Mouse (Mus musculus) embryonic facial prominence, embryonic 15.5 days (tissue): ENCODE measurements at regions not wholly inside any gene's neighbourhood (a gene's known extent, or its start where the extent isn't known, plus 50 kb on each side); places are given as distances from the start of the nearest gene placed in this dataset.

Experiments
- ATAC-seq: fragments of 200-750 bp; cut with Nextera tagmentation; 2 replicates; pipeline ENCODE4 v1.8.0; 2017; ENCODE audit warnings: low read depth, moderate TSS enrichment; ENCODE audit not compliant: insufficient number of reproducible peaks, low FRiP score, low TSS enrichment
- H3K27ac ChIP-seq: fragments of 300-500 bp; sonication (generic); replicated peaks from 2 replicates; pipeline ENCODE4 v1.5.1; 2015; ENCODE audit warnings: mild to moderate bottlenecking, inconsistent platforms
- H3K27me3 ChIP-seq: fragments of 300-500 bp; sonication (generic); 2 replicates; pipeline ENCODE4 v1.6.1; 2015; ENCODE audit warnings: inconsistent platforms
- H3K36me3 ChIP-seq: fragments of 300-500 bp; sonication (generic); 2 replicates; pipeline ENCODE4 v1.6.1; 2015; ENCODE audit warnings: mild to moderate bottlenecking, inconsistent platforms
- H3K4me1 ChIP-seq: fragments of 300-500 bp; sonication (generic); 2 replicates; pipeline ENCODE4 v1.6.1; 2015; ENCODE audit warnings: inconsistent platforms
- H3K4me2 ChIP-seq: fragments of 300-500 bp; sonication (generic); replicated peaks from 2 replicates; pipeline ENCODE4 v1.6.1; 2015; ENCODE audit warnings: mild to moderate bottlenecking, inconsistent platforms
- H3K4me3 ChIP-seq: fragments of 300-500 bp; sonication (generic); replicated peaks from 2 replicates; pipeline ENCODE4 v1.5.1; 2015; ENCODE audit warnings: mild to moderate bottlenecking, inconsistent platforms
- H3K9ac ChIP-seq: fragments of 300-500 bp; sonication (generic); 2 replicates; pipeline ENCODE4 v1.6.1; 2015; ENCODE audit warnings: inconsistent platforms
- H3K9me3 ChIP-seq: fragments of 300-500 bp; sonication (generic); replicated peaks from 2 replicates; pipeline ENCODE4 v1.6.1; 2016; ENCODE audit warnings: inconsistent platforms
- WGBS: fragments of 180-500 bp; shearing (Covaris S2); methylation state at CpG from one replicate; pipeline ENCODE4 v1.1.7; 2015; 5-methylcytosine and 5-hydroxymethylcytosine counted together

- H3K4me3 ChIP-seq: no peak overlapping the region
- ATAC-seq: no peak
- 52% methylated on average over 1 of the region's 1 CpGs for WGBS
- H3K27me3 ChIP-seq: no peaks in the 10 kb centered on the region
- H3K36me3 ChIP-seq: no peaks in the 10 kb centered on the region
- no peaks in the 10 kb centered on the region for H3K9me3 ChIP-seq
- H3K27ac ChIP-seq: no peak overlapping the region
- no peak overlapping the region for H3K4me2 ChIP-seq
- H3K4me1 ChIP-seq: no peaks in the 10 kb centered on the region
- no peak overlapping the region for H3K9ac ChIP-seq
Measured at GRCm38 (mm10) chr2:18445809-18446208, 53.2 kb upstream of the Dnajc1 start.
